Mouse (Mus musculus): Measurements from ENCODE around the gene Usmg5. TPM values are rescaled to one million over a fixed set of nuclear protein-coding genes. Genes with fewer than 3 reads are reported as not detected.
"Not testable (repeated sequence)": the region's sequence is repeated elsewhere in the genome, so short reads cannot be mapped to it uniquely, and the experiment has no call there.

Gene Usmg5
- total RNA-seq (2018; cell fraction: chromatin; rRNA removed): 10 to 100 TPM; 15.6 to 58.9 (median 27.9) TPM
- 100 to 1,000 TPM; 352 to 833 (median 521) TPM for total RNA-seq (2018; cell fraction: cytosol; rRNA removed)
- 100 to 1,000 TPM in 6 of 26 experiments, 10 to 100 TPM in 20; 25.8 to 161 (median 72.6) TPM for total RNA-seq (2018; cell fraction: nucleus; rRNA removed)
- polyA plus RNA-seq (2018): 471 to 670 TPM (median 529 TPM) in 3 replicates

DNA sequence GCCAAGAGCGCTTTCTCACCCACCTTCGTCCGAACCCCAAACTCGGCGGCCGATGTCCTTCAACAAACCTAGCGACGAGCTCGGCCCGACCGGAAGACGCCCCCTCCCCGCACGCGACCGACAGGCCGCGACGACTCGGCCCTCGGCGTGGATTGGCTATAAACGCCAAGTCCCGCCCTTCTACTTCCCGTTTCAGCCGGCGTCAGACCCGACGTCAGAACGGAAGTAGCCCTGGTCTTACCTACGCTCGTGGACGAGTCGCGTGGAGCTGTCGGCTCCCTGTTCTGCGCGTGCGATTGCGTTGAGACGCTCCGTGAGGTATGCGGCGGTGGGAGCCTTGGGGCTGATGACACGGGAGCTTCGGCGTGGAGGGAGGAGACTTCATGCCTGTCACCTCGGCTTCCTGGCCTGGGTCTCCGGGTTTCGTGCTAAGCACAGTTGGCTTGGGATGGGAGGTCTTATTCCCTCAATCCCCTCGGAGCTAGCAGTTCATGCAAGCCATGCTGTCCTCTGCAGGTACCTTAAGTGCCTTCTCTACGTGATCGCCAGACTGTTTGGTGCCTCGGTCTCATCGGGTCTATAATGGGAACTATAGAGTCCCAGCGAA lies at the start of gene Usmg5, which contains the start of gene Pdcd11:
Usmg5 (minus strand) TSS at position 98 of the 607 bp plus-strand sequence.
Pdcd11 (plus strand) TSS at position 219 of the 607 bp plus-strand sequence.
- Histone ChIP-seq H3K4me3 (ENCODE audit: inconsistent target) (peak within 1 kb of the TSS; percentile 100), H3K36me3 (ENCODE audit: inconsistent target) (peaks cover 21% of the 10 kb centered on the region)
- WGBS (ENCODE audit: missing documents): 1% methylated on average over 51 of the region's 56 CpGs

DNA sequence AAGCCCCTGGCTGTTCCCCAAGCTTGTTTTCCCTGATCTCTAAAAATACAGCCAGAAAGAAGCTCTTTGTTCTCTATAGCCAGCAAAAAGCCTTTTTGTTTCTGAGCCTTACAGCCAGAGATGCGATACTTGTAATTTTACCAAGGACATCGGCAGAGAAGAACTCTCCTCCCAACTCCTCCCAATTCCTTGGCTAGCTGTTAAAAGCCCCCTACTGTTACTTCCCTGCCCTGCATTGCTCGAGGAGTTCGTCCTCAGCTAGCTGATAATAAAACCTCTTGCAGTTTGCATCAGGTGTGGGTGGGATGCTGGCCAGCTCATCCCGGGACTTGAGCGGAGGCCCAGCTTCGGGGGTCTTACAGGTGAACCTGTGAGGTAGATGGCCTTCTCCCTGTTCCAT lies 49.2 kb upstream of the Usmg5 start:
- H3K4me3 ChIP-seq (ENCODE audit: inconsistent target); H3K27ac ChIP-seq: not testable (repeated sequence)
- H3K79me2 ChIP-seq (ENCODE audit: inconsistent target): peaks cover 25% of the 10 kb centered on the region
- WGBS (ENCODE audit: missing documents): 78% methylated on average over 6 of the region's 7 CpGs
- peaks cover 14% of the 10 kb centered on the region; the same call in 1 of the 2 replicates for H3K36me3 ChIP-seq (ENCODE audit: inconsistent target)

More for the DNA sequence above, at the start of gene Usmg5, which contains the start of gene Pdcd11:
- H3K79me2 ChIP-seq (ENCODE audit: inconsistent target): peaks cover 72% of the 10 kb centered on the region
- H3K27ac ChIP-seq: peak within 1 kb of the TSS; percentile 79

DNA sequence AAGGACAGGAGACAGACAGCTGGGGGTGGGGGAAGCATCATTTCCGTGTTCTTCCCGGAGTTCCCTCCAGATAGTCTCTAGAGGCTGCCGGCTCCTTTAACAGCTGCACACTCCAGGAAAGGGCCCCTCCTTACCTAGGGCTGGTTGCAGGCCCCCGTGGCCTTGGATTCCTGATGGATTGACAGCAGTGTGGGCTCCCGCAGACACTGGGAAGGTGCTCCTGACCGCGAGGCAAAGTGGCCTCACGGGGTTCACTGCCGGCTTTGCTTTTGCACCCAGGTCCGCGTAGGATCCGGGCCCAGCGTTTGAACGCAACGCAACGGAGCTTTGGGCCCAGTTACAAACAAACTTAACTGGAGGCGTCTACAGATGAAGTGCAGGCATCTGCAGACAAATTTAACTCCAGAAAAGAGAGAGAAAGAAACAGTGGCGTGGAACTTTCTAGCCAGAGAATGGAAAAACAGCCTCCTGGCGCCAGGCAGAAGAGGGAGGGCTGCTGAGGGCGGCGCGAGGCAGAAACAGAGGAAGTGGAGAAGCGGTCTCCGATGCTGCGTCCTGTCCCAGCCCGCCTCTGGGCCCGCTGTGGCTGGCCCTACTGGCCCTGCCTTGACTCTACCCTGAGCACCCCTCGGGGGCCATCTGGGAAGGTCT lies 47.4 kb upstream of the Usmg5 start, which contains the start of gene Calhm2:
Calhm2 (minus strand) TSS at position 524 of the 651 bp plus-strand sequence.
- H3K27ac ChIP-seq: peak within 1 kb of the TSS; percentile 87
- H3K79me2 ChIP-seq (ENCODE audit: inconsistent target): peaks cover 26% of the 10 kb centered on the region
- 3% methylated on average over 28 of the region's 28 CpGs for WGBS (ENCODE audit: missing documents)
- peaks cover 15% of the 10 kb centered on the region; the same call in 1 of the 2 replicates for H3K36me3 ChIP-seq (ENCODE audit: inconsistent target)
- H3K4me3 ChIP-seq (ENCODE audit: inconsistent target): peak within 1 kb of the TSS; percentile 73

DNA sequence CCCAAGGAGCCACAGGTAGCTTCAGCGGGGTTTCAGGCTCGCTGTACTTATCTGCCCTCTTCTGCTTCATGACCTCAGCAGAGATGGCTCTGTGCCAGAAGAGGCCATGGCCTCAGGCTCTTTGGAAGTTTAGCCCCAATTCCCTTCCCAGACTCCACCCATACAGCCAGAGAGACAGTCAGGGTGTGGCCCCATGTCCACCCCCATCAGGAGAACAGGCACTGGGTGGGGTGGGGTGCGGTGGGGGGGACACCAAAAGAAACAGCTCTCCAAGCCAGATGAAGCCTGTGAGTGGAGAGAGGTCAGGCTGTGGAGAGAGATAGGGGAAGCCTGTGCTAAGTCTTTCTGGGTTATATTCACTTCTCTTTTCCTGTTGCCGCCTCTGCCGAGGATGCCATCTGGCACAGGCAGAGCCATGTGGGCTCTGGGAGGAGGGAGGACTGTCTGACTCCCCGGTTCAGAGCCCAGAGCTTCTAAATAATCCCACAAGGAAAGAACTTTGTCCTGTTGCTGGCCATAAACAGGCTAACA lies 46.7 kb upstream of the Usmg5 start:
- Histone ChIP-seq H3K27ac (peak overlapping the region; percentile 87), H3K4me3 (ENCODE audit: inconsistent target) (peak overlapping the region; percentile 73), H3K36me3 (ENCODE audit: inconsistent target) (peaks cover 15% of the 10 kb centered on the region; the same call in 1 of the 2 replicates), H3K79me2 (ENCODE audit: inconsistent target) (peaks cover 32% of the 10 kb centered on the region)
- WGBS (ENCODE audit: missing documents): 1% methylated on average over 6 of the region's 6 CpGs

DNA sequence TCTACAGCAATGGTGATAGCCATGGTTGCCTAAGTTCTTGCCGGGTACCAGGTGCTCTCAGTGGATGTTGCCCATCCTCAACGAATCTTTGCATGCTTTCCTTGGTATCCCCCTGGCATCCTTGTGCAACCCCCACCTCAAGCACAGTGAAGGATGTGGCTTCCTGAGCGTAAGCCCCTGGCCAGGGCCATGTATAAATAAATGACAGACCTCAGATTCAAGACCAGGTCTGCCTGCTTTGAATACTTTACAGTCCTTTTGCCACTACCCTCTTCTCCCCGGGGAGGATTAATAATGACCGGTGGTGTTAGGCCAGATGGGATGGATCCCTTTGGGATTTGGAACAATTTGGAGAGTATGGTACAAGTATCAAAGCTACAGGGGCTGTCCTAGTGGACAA lies 45.7 kb upstream of the Usmg5 start:
- H3K36me3 ChIP-seq (ENCODE audit: inconsistent target): peaks cover 23% of the 10 kb centered on the region
- H3K27ac ChIP-seq: no peak overlapping the region
- H3K4me3 ChIP-seq (ENCODE audit: inconsistent target): no peak overlapping the region
- H3K79me2 ChIP-seq (ENCODE audit: inconsistent target): peaks cover 41% of the 10 kb centered on the region
- WGBS (ENCODE audit: missing documents): 86% methylated on average over 4 of the region's 5 CpGs

DNA sequence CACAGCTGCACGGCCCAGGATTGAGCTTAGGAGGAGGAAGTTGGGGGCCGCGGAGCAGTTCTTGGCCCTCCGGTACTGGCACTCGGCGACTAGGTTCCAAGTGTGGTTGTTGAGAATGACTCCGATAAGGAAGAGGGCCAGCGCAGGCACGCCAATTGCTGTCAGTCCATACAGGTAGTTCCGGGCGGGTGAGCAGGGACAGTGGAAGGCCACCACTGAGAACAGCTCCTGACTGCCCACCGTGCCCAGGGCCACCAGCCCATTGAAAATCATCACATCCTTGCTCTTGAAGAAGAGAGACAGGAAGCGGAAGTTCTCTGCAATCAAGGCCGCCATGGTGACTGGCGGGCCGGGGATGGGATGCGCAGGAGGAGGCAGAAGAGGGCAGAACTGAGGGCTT lies 45.1 kb upstream of the Usmg5 start:
- 85% methylated on average over 15 of the region's 17 CpGs for WGBS (ENCODE audit: missing documents)
- Histone ChIP-seq H3K4me3 (ENCODE audit: inconsistent target) (no peak overlapping the region), H3K27ac (no peak overlapping the region)

DNA sequence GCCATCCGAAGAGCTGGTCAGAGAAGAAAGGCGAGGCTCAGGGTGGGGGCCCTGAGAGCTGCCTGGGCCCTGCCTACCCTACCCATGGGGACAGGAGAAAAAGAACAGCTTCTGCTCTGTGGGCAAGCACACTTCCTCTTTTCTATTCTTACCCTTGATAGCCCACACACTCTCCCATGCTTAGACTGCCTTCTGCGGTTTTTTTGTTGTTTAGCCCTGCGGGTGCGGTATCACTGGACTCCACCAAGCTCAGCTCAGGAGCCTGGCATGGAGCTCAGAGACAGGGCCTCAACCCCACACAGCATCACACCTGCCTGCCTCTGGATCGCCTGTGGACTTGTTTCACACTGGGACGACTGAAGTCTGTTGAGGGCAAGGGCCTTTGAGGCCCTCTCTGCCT lies 42.7 kb upstream of the Usmg5 start:
- H3K4me3 ChIP-seq (ENCODE audit: inconsistent target): no peak overlapping the region
- H3K27ac ChIP-seq: peak overlapping the region; percentile 52
- peaks cover 47% of the 10 kb centered on the region for H3K79me2 ChIP-seq (ENCODE audit: inconsistent target)
- WGBS (ENCODE audit: missing documents): 2% methylated on average over 7 of the region's 7 CpGs
- H3K36me3 ChIP-seq (ENCODE audit: inconsistent target): peaks cover 47% of the 10 kb centered on the region

More for the DNA sequence above, 45.1 kb upstream of the Usmg5 start:
- peaks cover 24% of the 10 kb centered on the region for H3K36me3 ChIP-seq (ENCODE audit: inconsistent target)
- H3K79me2 ChIP-seq (ENCODE audit: inconsistent target): peaks cover 47% of the 10 kb centered on the region

DNA sequence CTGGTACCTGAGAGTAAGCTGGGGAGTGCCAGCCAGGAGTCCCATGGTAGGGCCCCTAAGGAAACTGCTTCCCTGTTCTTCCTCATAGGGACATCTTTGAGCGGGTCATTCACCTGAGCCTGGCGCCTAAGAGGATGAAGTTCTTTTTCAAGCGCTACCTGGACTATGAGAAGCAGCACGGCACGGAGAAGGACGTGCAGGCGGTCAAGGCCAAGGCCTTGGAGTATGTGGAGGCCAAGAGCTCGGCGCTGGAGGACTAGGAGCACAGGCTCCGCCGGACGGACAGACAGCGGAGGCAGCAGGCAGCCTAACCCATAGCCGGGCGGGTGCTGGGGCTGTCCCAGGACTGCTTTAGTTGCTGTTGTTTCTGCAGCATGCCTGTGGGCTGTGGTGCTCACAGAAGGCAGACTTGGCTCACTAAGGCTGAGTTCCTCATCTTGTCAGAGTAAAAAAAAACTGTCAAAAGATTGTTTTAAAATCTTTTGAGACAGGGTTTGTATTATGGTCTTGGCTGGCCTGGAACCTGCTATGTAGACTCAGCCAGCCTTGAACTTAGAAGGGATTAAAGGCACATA lies 40.2 kb upstream of the Usmg5 start:
- Histone ChIP-seq H3K79me2 (ENCODE audit: inconsistent target) (peaks cover 33% of the 10 kb centered on the region), H3K4me3 (ENCODE audit: inconsistent target) (no peak overlapping the region), H3K36me3 (ENCODE audit: inconsistent target) (peaks cover 64% of the 10 kb centered on the region), H3K27ac (no peak overlapping the region)
- WGBS (ENCODE audit: missing documents): 97% methylated on average over 15 of the region's 15 CpGs

DNA sequence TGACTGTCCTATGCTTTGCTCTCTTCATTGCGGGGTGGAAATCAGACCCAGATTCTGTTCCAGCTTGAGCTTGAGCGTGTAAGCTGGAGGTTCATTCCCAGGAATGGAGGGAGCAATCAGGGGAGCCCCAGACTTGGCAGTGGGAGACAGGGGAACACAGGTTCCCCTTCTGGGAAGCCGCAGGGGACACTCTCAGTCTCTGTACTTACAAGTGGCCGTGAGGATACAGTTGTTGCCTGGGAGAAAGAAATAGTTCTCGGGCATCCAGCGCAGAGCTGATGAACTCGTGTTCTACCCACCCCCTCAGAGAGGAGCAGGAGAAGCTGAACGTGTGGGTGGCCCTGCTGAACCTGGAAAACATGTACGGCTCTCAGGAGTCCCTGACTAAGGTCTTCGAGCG lies 38.4 kb upstream of the Usmg5 start:
- 92% methylated on average over 10 of the region's 11 CpGs for WGBS (ENCODE audit: missing documents)
- H3K36me3 ChIP-seq (ENCODE audit: inconsistent target): peaks cover 69% of the 10 kb centered on the region
- H3K4me3 ChIP-seq (ENCODE audit: inconsistent target): no peak overlapping the region
- H3K79me2 ChIP-seq (ENCODE audit: inconsistent target): peaks cover 21% of the 10 kb centered on the region; the same call in 1 of the 2 replicates
- H3K27ac ChIP-seq: no peak overlapping the region

DNA sequence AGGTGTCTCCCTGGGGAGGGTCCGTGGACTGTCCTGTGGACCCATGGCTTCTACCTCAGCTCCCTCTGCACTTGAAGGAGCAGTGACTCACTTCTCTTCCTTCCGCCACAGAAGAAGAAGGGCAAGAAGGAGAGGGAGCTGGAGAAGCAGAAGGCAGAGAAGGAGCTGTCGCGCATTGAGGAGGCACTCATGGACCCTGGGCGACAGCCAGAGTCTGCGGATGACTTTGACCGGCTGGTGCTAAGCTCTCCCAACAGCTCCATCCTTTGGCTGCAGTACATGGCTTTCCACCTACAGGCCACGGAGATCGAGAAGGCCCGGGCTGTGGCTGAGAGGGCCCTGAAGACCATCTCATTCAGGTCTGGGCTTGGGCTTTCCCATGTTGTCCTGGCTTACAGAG lies 37.7 kb upstream of the Usmg5 start:
- WGBS (ENCODE audit: missing documents): 100% methylated on average over 7 of the region's 10 CpGs

DNA sequence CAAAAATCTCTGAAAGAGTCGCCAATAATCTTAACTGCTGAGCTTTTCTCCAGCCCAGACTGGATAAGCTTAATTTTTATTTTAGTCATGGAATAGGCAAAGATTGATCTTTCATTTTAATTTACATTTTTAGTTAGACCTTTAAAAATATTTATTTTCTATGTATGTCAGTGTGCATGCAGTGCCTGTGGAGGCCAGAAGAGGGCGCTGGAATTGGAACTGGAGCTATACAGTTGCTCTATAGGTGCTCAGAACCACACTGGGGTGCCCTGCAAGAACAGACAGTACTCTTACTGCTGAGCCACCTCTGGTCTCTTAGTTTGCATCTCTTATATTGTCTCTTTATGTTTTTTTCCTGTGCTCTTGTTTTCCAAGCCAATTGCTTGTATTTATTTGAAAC lies 32.4 kb upstream of the Usmg5 start:
- Histone ChIP-seq H3K27ac (no peak overlapping the region), H3K36me3 (ENCODE audit: inconsistent target) (peaks cover 48% of the 10 kb centered on the region), H3K4me3 (ENCODE audit: inconsistent target) (no peak overlapping the region), H3K79me2 (ENCODE audit: inconsistent target) (no peaks in the 10 kb centered on the region)
- 47% methylated on average over 2 of the region's 2 CpGs for WGBS (ENCODE audit: missing documents)

More for the DNA sequence above, 37.7 kb upstream of the Usmg5 start:
- Histone ChIP-seq H3K79me2 (ENCODE audit: inconsistent target) (peaks cover 21% of the 10 kb centered on the region; the same call in 1 of the 2 replicates), H3K36me3 (ENCODE audit: inconsistent target) (peaks cover 69% of the 10 kb centered on the region), H3K4me3 (ENCODE audit: inconsistent target) (no peak overlapping the region), H3K27ac (no peak overlapping the region)

DNA sequence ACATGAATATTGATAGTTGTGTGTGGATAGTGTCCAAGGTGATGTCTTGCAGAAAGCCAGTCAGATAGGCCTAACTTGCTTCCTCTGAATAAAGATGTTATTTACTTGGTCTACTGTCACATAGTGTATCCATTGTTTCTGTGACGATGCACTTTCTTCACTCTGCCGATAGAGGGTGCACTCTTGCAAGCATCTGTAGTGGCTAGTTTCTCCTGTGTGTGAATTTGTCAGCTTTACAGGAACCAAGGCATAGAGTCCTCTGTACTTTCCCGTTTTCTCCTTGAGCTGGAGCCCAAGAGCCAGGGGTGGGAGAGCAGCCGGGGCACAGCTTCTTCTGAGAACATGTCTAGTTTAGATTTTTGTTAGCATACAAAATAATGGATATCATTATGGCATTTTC lies 30.6 kb upstream of the Usmg5 start:
- Histone ChIP-seq H3K4me3 (ENCODE audit: inconsistent target) (no peak overlapping the region), H3K79me2 (ENCODE audit: inconsistent target) (no peaks in the 10 kb centered on the region), H3K27ac (no peak overlapping the region), H3K36me3 (ENCODE audit: inconsistent target) (peaks cover 45% of the 10 kb centered on the region)
- 37% methylated on average over 4 of the region's 4 CpGs for WGBS (ENCODE audit: missing documents)

DNA sequence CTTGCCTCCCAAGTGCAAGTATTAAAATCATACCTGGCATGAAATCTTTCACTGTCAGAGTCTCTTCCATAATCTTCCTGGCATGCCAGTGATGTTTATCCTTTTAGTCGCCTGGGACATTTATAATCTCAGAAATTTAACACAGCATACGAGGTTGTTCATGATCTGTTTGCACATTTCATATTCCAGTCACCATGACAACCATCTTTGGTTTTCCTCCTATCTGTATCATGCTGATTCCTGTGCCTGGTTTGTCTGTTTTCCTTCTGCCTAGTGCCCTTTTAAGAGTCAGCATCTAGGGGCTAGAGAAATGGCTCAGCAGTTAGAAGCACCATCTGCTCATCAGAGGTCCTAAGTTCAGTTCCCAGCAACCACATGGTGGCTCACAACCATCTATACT lies 28.2 kb upstream of the Usmg5 start:
- Histone ChIP-seq H3K79me2 (ENCODE audit: inconsistent target) (no peaks in the 10 kb centered on the region), H3K36me3 (ENCODE audit: inconsistent target) (peaks cover 49% of the 10 kb centered on the region), H3K27ac (no peak overlapping the region), H3K4me3 (ENCODE audit: inconsistent target) (no peak overlapping the region)
- WGBS (ENCODE audit: missing documents): 88% methylated on average over 2 of the region's 2 CpGs

DNA sequence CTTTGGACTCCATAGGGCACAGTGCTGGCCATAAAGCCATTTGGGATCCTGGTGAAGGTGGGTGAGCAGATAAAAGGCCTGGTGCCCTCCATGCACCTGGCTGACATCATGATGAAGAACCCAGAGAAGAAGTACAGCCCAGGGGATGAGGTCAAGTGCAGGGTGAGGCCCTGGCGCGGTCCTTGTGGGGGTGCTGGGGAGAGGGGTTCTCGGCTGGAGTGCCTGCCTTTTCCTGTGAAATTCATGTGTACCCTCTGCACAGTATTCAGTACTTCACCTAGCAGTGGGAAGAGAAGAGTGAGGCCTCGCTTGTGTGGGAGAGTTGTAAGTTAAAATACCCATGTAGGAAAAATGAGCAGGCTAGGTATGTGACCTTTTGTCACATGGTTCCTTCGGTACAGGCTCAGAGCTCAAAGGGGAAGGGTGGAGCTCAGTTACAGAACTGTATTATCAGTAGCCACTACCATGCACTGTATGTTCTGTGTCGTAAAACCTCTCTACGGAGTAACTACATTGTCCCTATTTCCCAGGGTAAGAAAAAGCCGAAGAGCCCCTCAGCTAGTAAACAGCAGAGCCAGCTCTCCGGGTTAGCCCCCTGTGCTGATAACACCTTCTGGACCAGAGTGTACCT lies 14.3 kb upstream of the Usmg5 start:
- H3K36me3 ChIP-seq (ENCODE audit: inconsistent target): peaks cover 94% of the 10 kb centered on the region
- WGBS (ENCODE audit: missing documents): 96% methylated on average over 9 of the region's 9 CpGs
- no peak overlapping the region for H3K4me3 ChIP-seq (ENCODE audit: inconsistent target)
- no peak overlapping the region for H3K27ac ChIP-seq
- H3K79me2 ChIP-seq (ENCODE audit: inconsistent target): no peaks in the 10 kb centered on the region
